Mouse (Mus musculus): ENCODE measurements around the gene Exoc3l. TPM values are rescaled to one million over a fixed set of nuclear protein-coding genes. Genes with fewer than 3 reads are reported as not detected.
A peak's percentile ranks its signal among the peaks of the same experiment; 100 is the strongest.

Exoc3l gene
- polyA plus RNA-seq, 1 experiment from 2014 or later: 6.0 TPM

- Histone ChIP-seq H3K27me3 (ENCODE audit: control insufficient read depth, insufficient read depth, low read length) (peaks cover 92% of the 10 kb centered on the region), H3K4me3 (ENCODE audit: low read depth, low read length) (peak overlapping the region; percentile 39), H3K4me1 (replicated peaks; ENCODE audit: control insufficient read depth, insufficient read depth, low read length) (peaks cover 13% of the 10 kb centered on the region; the same call in 1 of the 2 replicates), H3K4me2 (replicated peaks; ENCODE audit: low read depth, low read length) (peak overlapping the region; percentile 76), H3K9ac (ENCODE audit: low read depth, low read length) (no peak overlapping the region), H3K36me3 (ENCODE audit: control insufficient read depth, insufficient read depth, low read length) (no peaks in the 10 kb centered on the region), H3K27ac (ENCODE audit: low read depth, low read length) (no peak overlapping the region), H3K9me3 (ENCODE audit: control insufficient read depth, low read length) (no peaks in the 10 kb centered on the region)
- DNase-seq (ENCODE audit: low spot score) (peak; percentile 46), ATAC-seq (ENCODE audit: low FRiP score) (no peak)
- WGBS: 2% methylated on average over 39 of the region's 39 CpGs
Measured at GRCm38 (mm10) chr8:105270101-105270915, 25.6 kb downstream of the Exoc3l start.

GRCm38 (mm10) chr8:105269461-105269947 is 26.4 kb downstream of the Exoc3l start, which contains the start of gene Hsf4:
Gene Hsf4 (plus strand): TSS chr8:105269801.
- 0% methylated on average over 38 of the region's 42 CpGs for WGBS

GRCm38 (mm10) chr8:105269075-105269458 is 26.8 kb downstream of the Exoc3l start:
- Histone ChIP-seq H3K4me3 (ENCODE audit: low read depth, low read length) (peak overlapping the region; percentile 39), H3K4me2 (replicated peaks; ENCODE audit: low read depth, low read length) (peak overlapping the region; percentile 76), H3K9ac (ENCODE audit: low read depth, low read length) (peak overlapping the region; percentile 42; the same call in 1 of the 2 replicates), H3K4me1 (replicated peaks; ENCODE audit: control insufficient read depth, insufficient read depth, low read length) (peaks cover 13% of the 10 kb centered on the region; the same call in 1 of the 2 replicates), H3K27me3 (ENCODE audit: control insufficient read depth, insufficient read depth, low read length) (peaks cover 93% of the 10 kb centered on the region), H3K9me3 (ENCODE audit: control insufficient read depth, low read length) (no peaks in the 10 kb centered on the region), H3K36me3 (ENCODE audit: control insufficient read depth, insufficient read depth, low read length) (no peaks in the 10 kb centered on the region), H3K27ac (ENCODE audit: low read depth, low read length) (no peak overlapping the region)
- DNase-seq (ENCODE audit: low spot score): no peak
- ATAC-seq (ENCODE audit: low FRiP score): peak; percentile 21
- WGBS: 0% methylated on average over 10 of the region's 10 CpGs

More at GRCm38 (mm10) chr8:105269461-105269947, 26.4 kb downstream of the Exoc3l start, which contains the start of gene Hsf4:
- no peak within 1 kb of the TSS for H3K27ac ChIP-seq (ENCODE audit: low read depth, low read length)
- peak; percentile 59 for DNase-seq (ENCODE audit: low spot score)
- H3K36me3 ChIP-seq (ENCODE audit: control insufficient read depth, insufficient read depth, low read length): no peaks in the 10 kb centered on the region
- no peak for ATAC-seq (ENCODE audit: low FRiP score)
- H3K27me3 ChIP-seq (ENCODE audit: control insufficient read depth, insufficient read depth, low read length): peaks cover 91% of the 10 kb centered on the region
- H3K4me1 ChIP-seq (replicated peaks; ENCODE audit: control insufficient read depth, insufficient read depth, low read length): peaks cover 13% of the 10 kb centered on the region; the same call in 1 of the 2 replicates
- H3K9ac ChIP-seq (ENCODE audit: low read depth, low read length): peak within 1 kb of the TSS; percentile 42; the same call in 1 of the 2 replicates
- peak within 1 kb of the TSS; percentile 76 for H3K4me2 ChIP-seq (replicated peaks; ENCODE audit: low read depth, low read length)
- H3K4me3 ChIP-seq (ENCODE audit: low read depth, low read length): peak within 1 kb of the TSS; percentile 39
- H3K9me3 ChIP-seq (ENCODE audit: control insufficient read depth, low read length): no peaks in the 10 kb centered on the region

- Histone ChIP-seq H3K4me1 (replicated peaks; ENCODE audit: control insufficient read depth, insufficient read depth, low read length) (peaks cover 13% of the 10 kb centered on the region; the same call in 1 of the 2 replicates), H3K27ac (ENCODE audit: low read depth, low read length) (no peak overlapping the region)
- peak; percentile 78 for ATAC-seq (ENCODE audit: low FRiP score)
Measured at GRCm38 (mm10) chr8:105268342-105269074, 27.4 kb downstream of the Exoc3l start.

DNA sequence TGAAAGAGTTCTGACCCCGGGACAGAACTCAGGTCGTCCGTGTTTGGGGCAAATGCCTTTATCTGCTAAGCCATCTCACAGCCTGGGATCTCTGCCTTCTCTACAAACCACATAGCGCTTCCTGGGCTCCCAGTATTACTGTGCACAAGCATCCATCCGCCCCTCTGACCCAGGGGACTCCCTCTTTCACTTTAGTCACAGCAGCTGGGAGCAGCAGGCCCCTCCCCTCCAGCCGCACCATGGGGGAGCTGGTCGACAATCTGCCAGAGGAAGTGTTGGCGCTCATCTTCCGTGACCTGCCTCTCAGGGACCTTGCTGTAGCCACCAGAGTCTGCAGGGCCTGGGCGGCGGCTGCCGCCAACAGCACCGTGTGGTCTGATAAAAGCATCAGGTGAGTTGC is 29.1 kb downstream of the Exoc3l start:
- Histone ChIP-seq H3K9me3 (ENCODE audit: control insufficient read depth, low read length) (no peaks in the 10 kb centered on the region), H3K27ac (ENCODE audit: low read depth, low read length) (no peak overlapping the region), H3K36me3 (ENCODE audit: control insufficient read depth, insufficient read depth, low read length) (no peaks in the 10 kb centered on the region), H3K9ac (ENCODE audit: low read depth, low read length) (no peak overlapping the region), H3K4me3 (ENCODE audit: low read depth, low read length) (no peak overlapping the region), H3K4me2 (replicated peaks; ENCODE audit: low read depth, low read length) (no peak overlapping the region), H3K4me1 (replicated peaks; ENCODE audit: control insufficient read depth, insufficient read depth, low read length) (peaks cover 13% of the 10 kb centered on the region; the same call in 1 of the 2 replicates), H3K27me3 (ENCODE audit: control insufficient read depth, insufficient read depth, low read length) (peaks cover 87% of the 10 kb centered on the region)
- ATAC-seq (ENCODE audit: low FRiP score) (no peak), DNase-seq (ENCODE audit: low spot score) (no peak)
- 7% methylated on average over 13 of the region's 13 CpGs for WGBS

More at GRCm38 (mm10) chr8:105268342-105269074, 27.4 kb downstream of the Exoc3l start:
- WGBS: under 1% methylated on average over 65 of the region's 65 CpGs
- peak; percentile 86 for DNase-seq (ENCODE audit: low spot score)
- H3K4me2 ChIP-seq (replicated peaks; ENCODE audit: low read depth, low read length): peak overlapping the region; percentile 76
- no peaks in the 10 kb centered on the region for H3K9me3 ChIP-seq (ENCODE audit: control insufficient read depth, low read length)
- peaks cover 92% of the 10 kb centered on the region for H3K27me3 ChIP-seq (ENCODE audit: control insufficient read depth, insufficient read depth, low read length)
- H3K9ac ChIP-seq (ENCODE audit: low read depth, low read length): peak overlapping the region; percentile 42; the same call in 1 of the 2 replicates
- H3K36me3 ChIP-seq (ENCODE audit: control insufficient read depth, insufficient read depth, low read length): no peaks in the 10 kb centered on the region
- peak overlapping the region; percentile 39 for H3K4me3 ChIP-seq (ENCODE audit: low read depth, low read length)

DNA sequence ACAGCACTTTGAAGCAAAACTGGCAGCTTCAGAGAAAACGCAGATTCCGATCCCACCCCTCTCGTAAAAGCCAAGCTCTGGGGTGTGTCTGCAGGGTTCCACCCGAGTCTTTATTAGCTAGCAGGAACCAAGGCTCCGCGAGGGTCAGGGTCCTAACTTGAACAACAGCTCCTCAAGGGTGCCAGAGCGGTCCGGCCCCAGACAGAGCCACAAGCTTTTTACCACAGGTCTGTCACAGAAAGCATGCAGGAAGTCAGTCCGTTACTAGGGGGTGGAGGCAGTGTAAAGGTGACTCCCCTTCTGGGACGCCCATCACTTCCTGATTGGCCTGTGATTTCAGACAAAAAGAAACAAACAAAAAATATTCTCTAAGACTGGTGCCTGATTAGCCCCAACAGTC is 30.8 kb downstream of the Exoc3l start:
- Histone ChIP-seq H3K4me2 (replicated peaks; ENCODE audit: low read depth, low read length) (0 out of 2 replicates have a peak overlapping the region, but pooled peaks have one; percentile 81), H3K9ac (ENCODE audit: low read depth, low read length) (no peak overlapping the region)

GRCm38 (mm10) chr8:105264024-105264982 is 31.6 kb downstream of the Exoc3l start, which contains the start of the genes Tradd and Fbxl8:
Gene Tradd (minus strand): TSS chr8:105264609.
Gene Fbxl8 (plus strand): TSS chr8:105264648.
- Histone ChIP-seq H3K9me3 (ENCODE audit: control insufficient read depth, low read length) (no peaks in the 10 kb centered on the region), H3K9ac (ENCODE audit: low read depth, low read length) (peak within 1 kb of the TSS; percentile 53), H3K27ac (ENCODE audit: low read depth, low read length) (no peak within 1 kb of the TSS), H3K4me3 (ENCODE audit: low read depth, low read length) (peak within 1 kb of the TSS; percentile 60), H3K36me3 (ENCODE audit: control insufficient read depth, insufficient read depth, low read length) (no peaks in the 10 kb centered on the region), H3K4me2 (replicated peaks; ENCODE audit: low read depth, low read length) (peak within 1 kb of the TSS; percentile 81), H3K27me3 (ENCODE audit: control insufficient read depth, insufficient read depth, low read length) (peaks cover 80% of the 10 kb centered on the region), H3K4me1 (replicated peaks; ENCODE audit: control insufficient read depth, insufficient read depth, low read length) (peaks cover 8% of the 10 kb centered on the region; the same call in 1 of the 2 replicates)
- ATAC-seq (ENCODE audit: low FRiP score): peak; percentile 17; the same call in 1 of the 2 replicates
- 2% methylated on average over 54 of the region's 54 CpGs for WGBS
- DNase-seq (ENCODE audit: low spot score): peak; percentile 69

More for the DNA sequence above, 30.8 kb downstream of the Exoc3l start:
- Histone ChIP-seq H3K27me3 (ENCODE audit: control insufficient read depth, insufficient read depth, low read length) (peaks cover 81% of the 10 kb centered on the region), H3K36me3 (ENCODE audit: control insufficient read depth, insufficient read depth, low read length) (no peaks in the 10 kb centered on the region), H3K4me3 (ENCODE audit: low read depth, low read length) (peak overlapping the region; percentile 60; the same call in 1 of the 2 replicates), H3K4me1 (replicated peaks; ENCODE audit: control insufficient read depth, insufficient read depth, low read length) (peaks cover 8% of the 10 kb centered on the region; the same call in 1 of the 2 replicates), H3K27ac (ENCODE audit: low read depth, low read length) (no peak overlapping the region), H3K9me3 (ENCODE audit: control insufficient read depth, low read length) (no peaks in the 10 kb centered on the region)
- DNase-seq (ENCODE audit: low spot score) (peak; percentile 23), ATAC-seq (ENCODE audit: low FRiP score) (no peak)
- 15% methylated on average over 10 of the region's 10 CpGs for WGBS
